ENCODE assay signal across 8 mouse cellular contexts in the genomic region with DNA sequence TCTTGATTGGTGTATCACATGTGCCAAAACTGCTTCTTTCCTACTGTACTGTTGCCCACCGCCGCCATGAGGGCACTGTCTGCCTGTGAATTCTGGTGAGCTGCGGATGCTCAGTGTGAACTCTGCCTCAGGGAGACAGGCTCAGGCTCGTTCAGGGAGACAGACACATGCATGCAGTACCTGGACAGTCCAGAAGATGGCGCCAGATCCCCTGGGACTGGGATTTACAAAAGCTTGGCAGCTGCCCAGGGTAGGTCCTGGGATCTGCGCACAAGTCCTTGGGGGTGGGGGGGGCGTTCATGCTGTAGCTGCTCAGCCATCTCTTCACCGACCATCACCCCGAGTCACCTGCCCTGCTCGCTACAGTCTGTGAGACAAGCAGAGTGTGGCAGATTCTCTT.
DNase-seq lines count a peak whose midpoint lies in the region; ATAC-seq and TF ChIP-seq lines count a peak whose summit lies in the region.

No protein-coding gene starts in this region.

- no peak for DNase-seq in cerebellum, adult 9-11 months
- peak; percentile 43 to 83 for DNase-seq in cerebellum, postnatal 4 days (ENCODE audit: low spot score in 2 of 2)
- DNase-seq in gastrocnemius, adult 8-10 months (ENCODE audit: low spot score in 2 of 2): peak; percentile 18 to 37
- DNase-seq in kidney, adult 2 months: peak; percentile 66
- DNase-seq in limb, embryonic 11.5 days (ENCODE audit: low spot score): peak; percentile 94
- DNase-seq in neural tube, embryonic 10.5 days (ENCODE audit: extremely low spot score, low spot score): peak; percentile 94
- peak; percentile 89 for DNase-seq in testis, postnatal 10 days (ENCODE audit: low spot score)

- H3K9me3 ChIP-seq in limb, embryonic 11.5 days (ENCODE audit: control insufficient read depth, low read length): no peaks in the 10 kb centered on the region

- no peak for TF ChIP-seq POLR2A in kidney, adult 2 months (IDR thresholded peaks at IDR 0.05; ENCODE audit: low read depth, low read length)

- no peaks in the 10 kb centered on the region for H3K4me1 ChIP-seq in kidney, adult 2 months (ENCODE audit: control insufficient read depth, insufficient read depth, low read length)
- no peaks in the 10 kb centered on the region for H3K4me1 ChIP-seq in limb, embryonic 11.5 days (ENCODE audit: control insufficient read depth, insufficient read depth, low read length)

- no peak overlapping the region for H3K4me3 ChIP-seq in kidney, adult 2 months (ENCODE audit: insufficient read depth, low read depth, low read length)
- H3K4me3 ChIP-seq in limb, embryonic 11.5 days (ENCODE audit: low read depth, low read length): no peak overlapping the region

- H3K9ac ChIP-seq in limb, embryonic 11.5 days (ENCODE audit: low read length): no peak overlapping the region

- H3K27me3 ChIP-seq in kidney, adult 2 months (replicated peaks; ENCODE audit: control insufficient read depth, insufficient read depth, low read length): no peaks in the 10 kb centered on the region
- no peaks in the 10 kb centered on the region for H3K27me3 ChIP-seq in limb, embryonic 11.5 days (ENCODE audit: control insufficient read depth, insufficient read depth, low read length)

- TF ChIP-seq CTCF in kidney, adult 2 months (conservative IDR thresholded peaks at IDR 0.05; ENCODE audit: insufficient read depth, insufficient read length, low read depth, low read length): peak; percentile 92

- no peak overlapping the region for H3K4me2 ChIP-seq in limb, embryonic 11.5 days (ENCODE audit: low read depth, severe bottlenecking)

- no peak overlapping the region for H3K27ac ChIP-seq in kidney, adult 2 months (ENCODE audit: insufficient read depth, low read depth, low read length)
- no peak overlapping the region for H3K27ac ChIP-seq in limb, embryonic 11.5 days (replicated peaks; ENCODE audit: low read depth, low read length)

- peak; percentile 67 for ATAC-seq in cerebellum, adult (ENCODE audit: insufficient number of reproducible peaks, low FRiP score, low TSS enrichment)
- ATAC-seq in limb, embryonic 11.5 days (ENCODE audit: insufficient number of reproducible peaks, low FRiP score, low TSS enrichment, low read depth): 0 out of 2 replicates have a peak, but pooled peaks have one; percentile 21

- no peaks in the 10 kb centered on the region for H3K36me3 ChIP-seq in kidney, adult 2 months (ENCODE audit: control insufficient read depth, insufficient read depth, low read length)
- no peaks in the 10 kb centered on the region for H3K36me3 ChIP-seq in limb, embryonic 11.5 days (ENCODE audit: control insufficient read depth, insufficient read depth, low read length)

- WGBS in kidney, adult 2 months: 24% methylated on average over 10 of the region's 10 CpGs
- 17% methylated on average over 10 of the region's 10 CpGs for WGBS in limb, embryonic 11.5 days
